Mouse (Mus musculus) thymus, postnatal 4 days (tissue): ENCODE measurements around the gene Hba-x.
"Not testable (repeated sequence)": the region's sequence is repeated elsewhere in the genome, so short reads cannot be mapped to it uniquely, and the experiment has no call there.

Experiments used
- DNase-seq: peaks from one replicate; pipeline ENCODE4 v3.0.0; 2021

Gene Hba-x

GRCm38 (mm10) chr11:32286695-32287492 is 10.7 kb downstream of the Hba-x start, which contains the start of gene Hbq1b:
Gene Hbq1b, plus strand, starts transcription at chr11:32286965.
- DNase-seq, result peak; percentile 85

- no peak for DNase-seq
These were observed 11.3 kb downstream of the Hba-x start for GRCm38 (mm10) chr11:32287493-32287825.

- not testable (repeated sequence) for DNase-seq
These were observed 16.6 kb downstream of the Hba-x start for GRCm38 (mm10) chr11:32292819-32293218.

GRCm38 (mm10) chr11:32293479-32293878 is 17.3 kb downstream of the Hba-x start:
- not testable (repeated sequence) for DNase-seq

- DNase-seq, result not testable (repeated sequence)
These were observed 20.0 kb downstream of the Hba-x start, which contains the start of gene Hba-a2 for GRCm38 (mm10) chr11:32296203-32296602. Gene Hba-a2, plus strand, starts transcription at chr11:32296489.

GRCm38 (mm10) chr11:32297417-32297816 is 21.2 kb downstream of the Hba-x start:
- not testable (repeated sequence) for DNase-seq

- DNase-seq, result no peak
These were observed 21.8 kb downstream of the Hba-x start for GRCm38 (mm10) chr11:32297866-32298531.

- no peak for DNase-seq
These were observed 22.3 kb downstream of the Hba-x start for GRCm38 (mm10) chr11:32298532-32298918.

GRCm38 (mm10) chr11:32299865-32300264 is 23.7 kb downstream of the Hba-x start, which contains the start of gene Hbq1a:
Gene Hbq1a, plus strand, starts transcription at chr11:32300069.
- peak; percentile 78 for DNase-seq

- DNase-seq, result no peak
These were observed 24.4 kb downstream of the Hba-x start for GRCm38 (mm10) chr11:32300279-32301267.

GRCm38 (mm10) chr11:32301506-32301905 is 25.3 kb downstream of the Hba-x start:
- DNase-seq, result no peak

- DNase-seq, result no peak
These were observed 26.7 kb downstream of the Hba-x start for GRCm38 (mm10) chr11:32302824-32303419.

- DNase-seq, result no peak
These were observed 27.3 kb downstream of the Hba-x start for GRCm38 (mm10) chr11:32303455-32303854.

GRCm38 (mm10) chr11:32307006-32307405 is 30.8 kb downstream of the Hba-x start:
- DNase-seq, result no peak

- no peak for DNase-seq
These were observed 33.2 kb downstream of the Hba-x start for GRCm38 (mm10) chr11:32309446-32309845.

- no peak for DNase-seq
These were observed 33.7 kb downstream of the Hba-x start for GRCm38 (mm10) chr11:32309928-32310327.

GRCm38 (mm10) chr11:32316009-32316408 is 39.8 kb downstream of the Hba-x start:
- no peak for DNase-seq

- no peak for DNase-seq
These were observed 44.5 kb downstream of the Hba-x start for GRCm38 (mm10) chr11:32320507-32321195.

- DNase-seq, result peak; percentile 88
These were observed 45.0 kb downstream of the Hba-x start for GRCm38 (mm10) chr11:32321196-32321565.

- DNase-seq, result peak; percentile 92
These were observed 48.4 kb downstream of the Hba-x start for GRCm38 (mm10) chr11:32324609-32325008.
